Comparison of ENCODE assay signal across 9 mouse cellular contexts in the genomic region with DNA sequence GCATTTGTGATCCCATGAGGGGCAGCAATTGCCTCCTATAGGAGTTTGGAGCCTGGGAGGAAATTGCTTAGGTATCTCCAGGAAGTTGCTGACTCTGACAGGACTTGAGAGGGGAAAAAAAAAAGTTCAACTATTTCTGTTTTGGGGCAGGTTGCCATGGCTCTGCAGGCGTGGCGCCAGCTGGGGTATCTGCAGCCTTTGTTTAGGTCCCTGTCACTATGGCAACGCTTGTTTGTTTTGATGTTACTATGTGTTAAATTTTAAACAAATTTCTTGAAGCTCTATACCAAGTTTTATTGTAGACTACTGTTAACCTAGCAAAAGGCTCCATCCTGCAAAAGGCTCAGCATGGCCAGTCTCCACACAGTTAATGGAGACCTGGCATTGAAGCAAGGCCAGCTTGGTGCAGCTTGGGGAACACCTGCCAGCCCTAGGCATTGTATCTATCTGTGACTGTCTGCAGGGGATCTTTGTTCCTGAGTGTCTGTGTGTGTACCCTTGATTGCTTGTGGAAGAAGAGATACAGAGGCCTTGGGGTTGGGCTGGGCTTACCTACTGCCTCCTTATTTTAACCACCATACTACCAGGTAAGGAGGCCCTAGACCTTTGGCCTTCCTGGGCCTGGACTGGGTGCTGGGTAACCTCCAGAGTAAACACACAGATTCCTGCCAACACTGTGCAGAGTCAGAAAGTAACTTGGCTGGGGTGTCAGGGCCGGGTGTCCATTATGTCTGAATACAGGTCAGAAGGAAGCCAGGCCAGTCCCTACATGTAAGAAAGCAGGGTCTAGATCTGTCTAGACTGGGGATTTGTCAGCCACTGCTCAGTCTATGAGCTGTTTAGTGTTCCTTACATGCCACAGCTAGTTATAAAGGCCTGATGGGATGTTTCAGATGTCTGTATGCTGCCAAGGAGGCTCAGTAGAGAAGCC. TPM values are rescaled to one million over a fixed set of nuclear protein-coding genes. Genes with fewer than 3 reads are reported as not detected.
A peak's percentile ranks its signal among the peaks of the same experiment; 100 is the strongest.
DNase-seq lines count a peak whose midpoint lies in the region; TF ChIP-seq lines count a peak whose summit lies in the region.
"Had no signal": no experiment of that assay in that cellular context is flagged by ENCODE, and none has a peak within 500 bp of the region (broad histone marks: within the 10 kb centered on the region; RNA-seq: fewer than 3 reads in every experiment).

No protein-coding gene starts in this region.

- H3K4me1 ChIP-seq in lung, adult 2 months (ENCODE audit: control insufficient read depth, insufficient read depth, low read length) = peaks cover 12% of the 10 kb centered on the region

- 30% methylated on average over 4 of the region's 4 CpGs for WGBS in lung, adult 2 months

- no peak overlapping the region for H3K4me3 ChIP-seq in gastrocnemius, adult 2 months
- no peak overlapping the region for H3K4me3 ChIP-seq in lung, adult 2 months (replicated peaks; ENCODE audit: extremely low read depth, low read depth, low read length)

- DNase-seq in gastrocnemius, adult 2 months = peak; percentile 49
- no peak for DNase-seq in gastrocnemius, adult 8-10 months (ENCODE audit: low spot score in 2 of 2)
- peak; percentile 71 for DNase-seq in CD4-positive, CD25-positive, alpha-beta regulatory T cell, adult 2 months (ENCODE audit: low read depth, low spot score)
- DNase-seq in cerebellum, postnatal 10 days = peak; percentile 27 to 47
- DNase-seq in heart, postnatal 25 days (ENCODE audit: low spot score) = peak; percentile 43
- peak; percentile 33 for DNase-seq in lung, adult 2 months
- no peak for DNase-seq in spleen, postnatal 36 days (ENCODE audit: low spot score in 2 of 2)
- DNase-seq in right cerebral cortex, postnatal 36 days (ENCODE audit: low spot score in 2 of 2) = no peak

- no peak for TF ChIP-seq POLR2A in lung, adult 2 months (IDR thresholded peaks at IDR 0.05; ENCODE audit: borderline replicate concordance, extremely low read depth, low read depth, low read length)

- peak overlapping the region; percentile 77 for H3K27ac ChIP-seq in gastrocnemius, adult 2 months

- intact Hi-C loops in gastrocnemius, adult 2 months (cut with DNase I) = loop anchor here (1.0 to 2.0 kb wide), 2 partner anchors 17 to 55 kb away; a partner anchor contains a TSS
- intact Hi-C loops in heart, postnatal 25 days (cut with DNase I) = loop anchor here (1.0 kb wide), 1 partner anchor 55 kb away; no protein-coding TSS in a partner anchor

- no peak for TF ChIP-seq CTCF in gastrocnemius, adult 2 months (IDR thresholded peaks at IDR 0.05)
- TF ChIP-seq CTCF in lung, adult 2 months (IDR thresholded peaks at IDR 0.05; ENCODE audit: insufficient read depth, low read length) = no peak

RNA-seq across cellular contexts. Expression of a gene that starts 16.2 kb away (rescaled TPM):
- 1 to 10 TPM; 4.7 to 8.6 TPM for total RNA-seq in gastrocnemius, adult 2 months (2021)
- 1 to 10 TPM; 5.5 to 8.8 (median 6.9) TPM for total RNA-seq in gastrocnemius, adult 8-10 months (2022)
- total RNA-seq in heart, postnatal 25 days (2021) = 10 to 100 TPM; 20.7 to 21.3 TPM
- 13.2 and 13.4 TPM in 2 replicates for polyA plus RNA-seq in lung, adult 2 months (2012; rRNA removed)
- total RNA-seq: hematopoietic stem cell, adult 5-6 weeks had no signal

RNA-seq across cellular contexts. Expression of a gene that starts 36.7 kb away (rescaled TPM):
- total RNA-seq in gastrocnemius, adult 2 months (2021) = under 1 TPM in 1 of 2 experiments, not detected in 1; 0.08 TPM
- total RNA-seq in gastrocnemius, adult 8-10 months (2022) = under 1 TPM in 3 of 4 experiments, not detected in 1; 0.12 to 0.48 (median 0.34) TPM
- 1 to 10 TPM in 1 of 2 experiments, under 1 TPM in 1; 0.65 to 1.5 TPM for total RNA-seq in heart, postnatal 25 days (2021)
- polyA plus RNA-seq in lung, adult 2 months (2012; rRNA removed) = 1.2 and 1.3 TPM in 2 replicates

Comparison
In these comparisons a context has a peak if more than half of its experiments do, and no peak if none do; other contexts are left out.
1. DNase-seq: peak in gastrocnemius, adult 2 months (single experiment), CD4-positive, CD25-positive, alpha-beta regulatory T cell, adult 2 months (single experiment), cerebellum, postnatal 10 days (2 of 2), heart, postnatal 25 days (single experiment) and lung, adult 2 months (single experiment); none in gastrocnemius, adult 8-10 months (0 of 2), spleen, postnatal 36 days (0 of 2) and right cerebral cortex, postnatal 36 days (0 of 2).